Mouse (Mus musculus) central nervous system, embryonic 18 days (tissue): ENCODE results near the gene Tbrg4. TPM values are rescaled to one million over a fixed set of nuclear protein-coding genes. Genes with fewer than 3 reads are reported as not detected.

Experiments used
- polyA plus RNA-seq: library from polyadenylated mRNA; depleted of rRNA; stranded (reverse); fragments of >200 nt; gene quantifications from 2 replicates; pipeline ENCODE4 v1.2.3, GENCODE M21; 2012; rRNA removed

Gene Tbrg4
- 73.0 and 74.1 TPM in 2 replicates for polyA plus RNA-seq

GRCm38 (mm10) chr11:6625478-6626387 is at the start of gene Tbrg4:
Gene Tbrg4 (minus strand): TSS chr11:6626067.

DNA sequence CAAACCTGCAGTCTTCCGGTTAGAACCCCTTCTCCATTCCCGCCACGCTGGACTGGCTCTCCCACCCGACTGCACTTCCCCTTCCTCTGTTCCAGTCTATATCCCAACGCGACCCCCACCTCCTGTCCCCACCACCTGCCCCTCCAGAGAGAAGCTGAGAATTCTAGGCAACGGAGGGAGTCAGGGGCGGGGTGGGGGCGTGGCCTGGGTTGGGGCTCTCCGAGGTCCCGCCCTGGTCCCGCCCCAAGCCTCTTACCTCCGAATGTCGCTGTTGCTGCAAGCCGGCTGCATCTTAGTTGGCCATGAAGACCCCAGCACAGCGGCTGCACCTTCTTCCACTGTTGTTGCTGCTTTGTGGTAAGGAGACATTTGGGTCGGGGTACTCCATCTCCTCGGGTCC is 32.4 kb upstream of the Tbrg4 start, which contains the start of gene Ramp3:
Ramp3 (plus strand) TSS at position 251 of the 400 bp plus-strand sequence.

GRCm38 (mm10) chr11:6638537-6638936 is 12.7 kb upstream of the Tbrg4 start, which contains the start of gene Wap:
Gene Wap (minus strand): TSS chr11:6638637.

GRCm38 (mm10) chr11:6605491-6606399 is 20.1 kb downstream of the Tbrg4 start, which contains the start of gene Nacad:
Gene Nacad (minus strand): TSS chr11:6606053.

Other genes starting within 250 kb of the Tbrg4 start
- 54.5 and 82.1 TPM in 2 replicates for gene Zmiz2, start 237.0 kb downstream of the Tbrg4 start, polyA plus RNA-seq
- gene Ppia, start 210.6 kb downstream of the Tbrg4 start, polyA plus RNA-seq: 3,203 and 3,709 TPM in 2 replicates
- gene H2afv, start 181.6 kb downstream of the Tbrg4 start, polyA plus RNA-seq: 140 and 150 TPM in 2 replicates
- 13.3 and 13.9 TPM in 2 replicates for gene Purb, start 150.2 kb downstream of the Tbrg4 start, polyA plus RNA-seq
- gene Myo1g, start 105.1 kb downstream of the Tbrg4 start, polyA plus RNA-seq: 0.51 and 0.59 TPM in 2 replicates
- 95.6 and 97.5 TPM in 2 replicates for gene Ccm2, start 79.2 kb downstream of the Tbrg4 start, polyA plus RNA-seq
- 87.6 and 97.1 TPM in 2 replicates for gene Nacad, start 20.0 kb downstream of the Tbrg4 start, polyA plus RNA-seq
- not detected in 2 replicates for gene Wap, start 12.6 kb upstream of the Tbrg4 start, polyA plus RNA-seq
- gene Ramp3, start 32.5 kb upstream of the Tbrg4 start, polyA plus RNA-seq: 17.8 and 18.9 TPM in 2 replicates
- gene Gm11983, start 211.6 kb upstream of the Tbrg4 start, polyA plus RNA-seq: not detected in 2 replicates